Mouse (Mus musculus) thymus, postnatal 36 days (tissue): ENCODE data around the gene Fem1b.
"Not testable (repeated sequence)": the region's sequence is repeated elsewhere in the genome, so short reads cannot be mapped to it uniquely, and the experiment has no call there.

Experiments used
- DNase-seq, 2 experiments: peaks; one replicate each; pipeline ENCODE4 v3.0.0; 2022; ENCODE audit warnings: mixed read lengths in 2 of 2

The Fem1b gene

DNA sequence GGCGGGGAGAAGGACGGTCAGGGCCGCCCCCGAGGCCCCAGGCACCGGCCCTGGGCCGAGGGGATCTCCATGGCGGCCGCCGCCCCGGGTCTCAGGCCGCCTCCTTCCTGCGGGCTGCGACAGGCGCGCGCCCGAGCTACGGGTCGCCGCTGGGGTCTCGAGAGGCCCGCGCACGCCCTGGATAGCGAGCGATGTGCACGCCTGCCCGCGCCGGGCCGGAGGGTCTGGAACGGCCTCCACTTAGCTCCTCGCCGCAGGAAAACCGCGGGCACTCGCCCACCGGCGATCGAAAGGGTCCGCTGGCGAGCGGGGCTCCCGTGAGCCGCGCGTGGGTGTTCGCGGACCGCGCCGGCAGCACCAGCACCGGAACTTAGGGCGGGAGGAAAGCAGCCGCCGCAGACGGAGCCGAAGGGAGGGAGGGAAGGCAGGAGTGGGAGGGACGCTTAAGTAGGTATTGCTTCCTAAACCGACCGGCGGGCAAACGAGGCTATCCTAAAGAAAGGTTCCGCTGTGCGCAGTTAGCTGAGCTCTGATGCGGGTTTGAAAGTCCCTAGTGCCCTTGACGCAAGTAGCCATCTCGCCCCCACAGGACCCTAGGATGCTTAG, at the start of gene Fem1b:
Gene Fem1b, minus strand, starts transcription at position 419 of the 606 bp plus-strand sequence.
- DNase-seq, result peak; percentile 91

- no peak for DNase-seq
These were observed 49.1 kb upstream of the Fem1b start for GRCm38 (mm10) chr9:62860866-62861265.

DNA sequence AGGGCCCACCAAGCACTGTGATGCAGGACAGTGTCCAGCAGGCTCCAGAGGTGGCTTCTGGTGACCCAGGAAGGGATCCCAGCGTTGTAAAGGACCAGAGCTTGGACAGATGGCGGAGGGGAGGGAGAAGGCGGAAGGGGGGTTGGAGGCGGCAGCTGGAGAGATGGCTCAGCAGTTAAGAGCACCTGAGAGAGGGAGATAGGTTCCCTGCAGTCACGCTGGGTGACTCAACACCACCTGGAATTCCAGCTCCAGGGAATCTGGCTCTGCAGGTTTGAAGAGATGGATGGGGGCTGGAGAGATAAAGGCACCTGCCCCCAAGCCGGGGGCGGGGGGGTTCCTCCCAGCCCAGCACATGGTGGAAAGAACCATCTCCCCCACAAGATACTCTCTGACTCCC, 48.4 kb upstream of the Fem1b start:
- not testable (repeated sequence) for DNase-seq

- no peak for DNase-seq
These were observed 46.7 kb upstream of the Fem1b start for GRCm38 (mm10) chr9:62858266-62859019.

DNA sequence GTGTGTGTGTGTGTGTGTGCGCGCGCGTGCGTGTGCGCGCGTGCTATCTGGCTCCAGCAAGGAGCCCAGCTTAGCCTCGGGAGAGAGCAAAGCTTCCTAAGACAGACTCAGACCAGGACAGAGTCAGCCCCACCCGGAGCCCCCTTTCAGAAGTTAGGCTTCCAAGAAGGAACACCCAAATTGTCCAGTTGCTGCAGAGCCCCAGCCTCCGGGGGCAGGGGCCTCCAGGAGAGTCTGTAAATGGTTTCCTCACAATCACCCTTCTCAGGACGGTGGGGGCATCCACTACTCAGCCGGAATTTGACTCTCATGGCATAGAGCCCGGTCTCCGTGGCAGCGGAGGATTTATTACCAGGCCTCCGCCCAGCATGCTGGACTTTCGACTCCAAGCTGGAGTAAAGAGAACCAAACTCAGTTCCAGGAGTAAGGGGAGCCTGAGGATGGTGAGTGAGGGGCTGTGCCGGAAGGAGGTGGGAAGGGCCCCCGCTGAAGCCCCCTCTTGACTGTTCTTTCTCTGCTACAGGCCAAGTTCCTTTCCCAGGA, 46.1 kb upstream of the Fem1b start, which contains the start of gene Calml4:
Gene Calml4, plus strand, starts transcription at position 362 of the 543 bp plus-strand sequence.
- no peak for DNase-seq

DNA sequence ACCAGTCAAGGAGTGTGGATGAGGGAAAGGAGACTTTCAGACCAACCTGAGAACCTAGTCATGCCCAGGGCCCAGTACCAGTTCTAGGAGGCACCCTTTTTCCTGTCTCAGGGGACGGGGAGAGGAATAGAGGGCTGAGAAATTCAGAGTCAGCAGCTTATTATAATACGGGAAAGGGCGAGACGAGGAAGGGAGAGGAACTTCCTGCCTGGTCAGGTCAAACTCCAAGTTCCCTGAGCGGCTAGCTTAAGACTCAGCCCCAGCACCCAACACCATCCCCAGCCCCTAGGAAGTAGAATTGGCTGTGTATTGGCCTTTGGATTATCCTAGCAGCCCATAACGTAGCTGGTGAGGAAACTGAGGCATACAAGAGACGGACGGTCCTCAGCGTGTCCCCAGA, 45.5 kb upstream of the Fem1b start:
- no peak for DNase-seq

GRCm38 (mm10) chr9:62854483-62854882, 42.7 kb upstream of the Fem1b start:
- DNase-seq, result no peak

GRCm38 (mm10) chr9:62851571-62851970, 39.8 kb upstream of the Fem1b start:
- DNase-seq, result peak; percentile 72 to 83

GRCm38 (mm10) chr9:62848641-62849040, 36.9 kb upstream of the Fem1b start:
- DNase-seq, result no peak

DNA sequence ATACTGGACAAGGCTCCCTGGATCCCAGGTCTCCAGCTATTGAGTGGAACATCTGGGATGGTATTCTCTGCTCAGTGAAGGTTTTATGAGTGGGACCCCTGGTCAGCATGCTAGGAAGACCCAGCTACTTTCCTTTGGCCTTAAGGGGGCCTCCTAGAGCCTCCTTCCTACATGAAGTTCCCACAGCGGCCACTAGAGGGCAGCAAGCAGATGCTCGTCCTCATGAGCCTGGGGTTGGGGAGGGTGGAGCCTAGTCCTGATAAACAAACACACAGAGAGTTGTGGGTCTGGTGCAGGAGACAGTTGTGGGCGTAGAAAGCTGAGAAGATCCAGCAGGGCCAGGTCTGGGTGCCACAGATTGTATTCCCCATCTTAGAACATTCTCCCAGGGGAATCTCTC, 36.0 kb upstream of the Fem1b start:
- DNase-seq, result peak; percentile 82 to 84

DNA sequence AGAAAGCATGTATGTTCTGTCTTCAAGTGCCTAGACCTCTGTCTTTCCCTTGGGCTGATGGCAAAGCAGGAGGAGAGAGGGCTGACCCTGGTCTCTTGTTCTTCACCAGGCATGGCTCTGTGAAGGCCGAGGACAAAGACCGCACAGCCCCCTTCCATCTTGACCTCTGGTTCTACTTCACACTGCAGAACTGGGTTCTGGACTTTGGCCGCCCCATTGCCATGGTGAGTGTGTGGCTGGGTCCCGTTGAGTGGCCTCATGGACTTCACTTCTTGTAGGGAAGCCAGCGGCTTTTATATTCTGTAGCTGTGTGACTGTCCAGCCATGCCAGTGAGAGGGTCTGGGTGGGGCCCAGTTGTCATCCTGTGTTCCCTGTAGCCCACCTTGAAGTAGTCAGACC, 32.7 kb upstream of the Fem1b start:
- DNase-seq, result no peak

DNA sequence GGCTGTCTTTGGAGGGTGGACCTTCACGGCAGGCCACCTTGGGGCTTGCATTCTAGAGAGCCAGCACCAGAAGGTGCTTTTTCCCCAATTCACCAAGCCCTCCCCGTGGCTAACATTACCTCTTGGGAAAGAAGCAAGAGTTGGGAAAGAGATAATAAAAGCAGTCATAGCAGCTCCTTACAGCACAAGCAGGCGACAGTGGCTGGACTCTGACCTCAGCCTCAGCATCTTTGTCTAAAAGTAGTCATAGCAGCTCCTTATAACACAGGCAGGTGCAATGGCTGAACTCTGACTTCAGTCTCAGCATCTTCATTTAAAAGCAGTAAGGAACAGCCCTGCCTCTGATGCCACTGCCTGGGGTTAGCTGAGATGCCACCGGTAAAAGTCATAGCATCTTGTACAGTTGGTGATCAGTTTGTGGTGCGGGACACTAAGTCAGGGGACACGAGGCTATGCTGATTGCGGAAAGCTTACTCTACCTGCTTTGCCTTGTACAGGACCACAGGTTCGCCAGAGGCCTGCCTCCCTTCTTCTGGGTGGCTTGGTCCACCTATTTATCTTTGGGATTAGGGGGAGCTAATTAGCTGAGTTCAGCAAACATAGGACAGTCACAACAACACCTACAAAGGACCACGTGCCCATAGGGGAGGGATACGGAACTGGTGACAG, 31.8 kb upstream of the Fem1b start:
- no peak for DNase-seq

DNA sequence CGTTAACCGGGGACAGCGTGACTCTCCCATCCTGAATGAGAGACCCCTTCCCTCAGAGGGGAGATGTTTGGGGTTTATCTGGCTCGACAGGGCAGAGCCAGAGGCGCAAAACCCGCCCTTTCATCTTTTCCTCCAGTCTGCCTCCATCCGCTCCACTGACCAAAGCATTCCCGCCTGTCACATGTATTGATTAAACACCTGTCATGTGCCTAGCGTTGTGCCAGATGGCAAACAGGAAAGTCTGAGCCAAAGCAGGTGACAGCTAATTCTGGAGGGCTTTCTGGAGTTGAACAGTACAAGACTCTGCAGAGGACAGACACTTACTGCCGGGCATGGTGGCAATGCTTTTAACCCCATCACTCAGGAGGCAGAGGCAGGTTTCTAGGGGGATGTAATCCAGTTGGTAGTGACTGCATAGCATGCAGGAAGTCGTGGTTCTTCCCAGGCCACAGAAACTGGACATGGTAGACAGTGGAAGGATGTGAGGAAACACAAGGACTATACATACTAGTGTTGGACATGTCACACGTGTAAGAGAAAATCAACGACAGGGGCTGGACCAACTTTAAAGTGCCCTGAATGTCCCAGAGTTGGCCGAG, 27.5 kb upstream of the Fem1b start:
- DNase-seq, result no peak

GRCm38 (mm10) chr9:62838506-62839171, 26.9 kb upstream of the Fem1b start, which contains the start of gene Cln6:
Gene Cln6, plus strand, starts transcription at chr9:62838785.
- DNase-seq, result peak; percentile 74 to 84

DNA sequence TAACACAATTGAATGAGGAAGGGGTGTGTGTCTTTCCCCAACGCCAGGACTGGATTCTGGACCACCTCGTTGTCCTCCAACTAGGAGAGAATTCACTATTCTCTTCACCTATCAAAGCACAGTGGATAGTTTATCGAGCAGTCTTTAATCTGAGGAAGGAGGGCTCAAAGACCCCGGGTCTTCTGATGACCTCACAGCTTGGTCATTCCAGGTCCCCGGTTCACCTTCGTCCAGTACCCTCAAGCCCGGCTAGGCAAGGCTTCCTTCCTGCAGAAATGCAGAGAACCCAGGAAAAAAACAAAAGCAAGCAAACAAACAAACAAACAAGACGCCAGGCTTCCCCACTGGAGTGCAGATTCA, 26.4 kb upstream of the Fem1b start:
- DNase-seq, result no peak

DNA sequence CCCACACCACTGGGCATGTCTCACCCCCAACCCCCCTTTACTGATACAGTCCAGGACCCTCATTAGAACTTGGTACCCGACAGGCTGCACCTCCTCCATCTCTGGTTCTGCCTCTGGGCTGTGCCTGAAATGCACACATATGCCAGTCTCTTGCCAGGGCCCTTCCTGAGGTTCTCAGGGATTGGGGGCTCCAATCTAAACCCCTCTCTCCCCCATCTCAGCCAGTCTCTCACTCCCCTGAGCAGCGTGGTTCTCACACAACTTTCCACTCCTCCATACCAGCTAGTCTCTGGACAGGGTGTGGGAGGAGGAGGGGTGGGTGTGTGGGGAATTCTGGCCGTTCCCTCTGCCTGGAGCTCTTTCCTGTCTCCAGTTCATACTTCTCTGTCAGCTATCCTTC, 25.9 kb upstream of the Fem1b start:
- DNase-seq, result no peak

GRCm38 (mm10) chr9:62835705-62836446, 24.1 kb upstream of the Fem1b start:
- no peak for DNase-seq

DNA sequence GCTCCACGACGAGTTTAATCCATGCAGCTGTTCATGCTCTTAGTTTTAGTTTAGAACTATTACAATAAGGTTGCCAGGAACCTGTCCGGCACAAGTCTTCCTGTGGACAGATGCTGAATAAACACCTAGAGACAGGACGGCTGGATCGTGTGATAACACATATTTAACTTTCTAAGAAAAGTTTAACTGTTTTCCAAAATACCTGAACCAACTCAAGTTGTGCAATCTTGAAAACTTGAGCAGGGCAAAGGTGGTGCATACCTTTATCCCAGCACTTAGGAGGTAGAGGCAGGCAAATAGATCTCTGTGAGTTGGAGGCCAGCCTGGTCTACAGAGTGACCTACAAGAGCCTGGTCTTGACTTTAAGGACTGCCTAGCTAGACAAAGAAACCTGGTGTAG, 23.2 kb upstream of the Fem1b start:
- DNase-seq, result no peak

- no peak for DNase-seq
These were observed 18.1 kb upstream of the Fem1b start for GRCm38 (mm10) chr9:62829877-62830276.

GRCm38 (mm10) chr9:62828662-62829086, 16.9 kb upstream of the Fem1b start:
- DNase-seq, result peak; percentile 88 to 89

DNA sequence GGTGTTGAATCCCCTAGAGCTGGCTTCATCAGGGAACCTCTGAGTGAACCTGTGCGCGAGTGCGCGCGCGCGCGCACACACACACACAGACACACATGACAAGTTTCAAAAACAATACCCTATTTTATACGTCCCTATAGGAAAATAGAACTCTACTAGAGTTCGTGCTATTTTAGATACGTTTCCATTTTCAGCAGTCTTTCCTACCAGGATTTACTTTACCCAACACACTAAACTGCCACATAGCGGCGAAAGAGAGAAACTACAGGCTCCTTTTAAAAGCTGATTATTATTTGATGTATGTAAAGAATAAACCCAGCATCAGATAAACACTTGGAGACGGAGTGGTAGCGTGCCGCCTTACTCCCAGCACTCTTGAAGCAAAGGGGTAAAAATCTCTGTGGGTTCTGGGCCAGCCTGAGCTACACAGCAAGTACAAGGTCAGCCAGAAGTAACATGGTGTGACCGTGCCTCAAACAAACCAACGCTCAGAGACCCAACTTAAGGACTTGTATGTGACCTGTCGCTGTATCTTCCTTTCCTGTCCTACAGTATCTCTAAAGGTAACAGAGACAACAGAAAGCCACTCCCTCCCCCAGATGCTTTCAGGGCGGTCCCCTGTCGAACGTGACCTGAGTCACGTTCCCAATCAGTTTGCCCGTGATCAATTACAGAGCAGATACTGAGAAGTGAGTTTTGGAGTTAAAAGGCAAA, 16.4 kb upstream of the Fem1b start:
- no peak for DNase-seq
